Mouse (Mus musculus) hindbrain, embryonic 11.5 days (tissue): Measurements from ENCODE around the gene Mpv17. TPM values are rescaled to one million over a fixed set of nuclear protein-coding genes. Genes with fewer than 3 reads are reported as not detected.

Experiments used
- ATAC-seq: fragments of 200-750 bp; cut with Nextera tagmentation; 2 replicates; pipeline ENCODE4 v1.8.0; 2017; ENCODE audit warnings: mild to moderate bottlenecking, moderate TSS enrichment, moderate library complexity; ENCODE audit not compliant: low FRiP score
- DNase-seq: peaks from one replicate; pipeline ENCODE4 v3.0.0-alpha.2; 2015; ENCODE audit warnings: low spot score
- H3K27ac ChIP-seq: fragments of 300-500 bp; sonication (generic); 2 replicates; pipeline ENCODE4 v1.5.1; 2014; ENCODE audit warnings: mild to moderate bottlenecking, low read depth, low read length
- H3K27me3 ChIP-seq: fragments of 300-500 bp; sonication (generic); 2 replicates; pipeline ENCODE4 v1.6.1; 2014; ENCODE audit warnings: mild to moderate bottlenecking, low read length, moderate library complexity, mixed read lengths; ENCODE audit not compliant: control insufficient read depth, insufficient read depth
- H3K36me3 ChIP-seq: fragments of 300-500 bp; sonication (generic); 2 replicates; pipeline ENCODE4 v1.6.1; 2014; ENCODE audit warnings: mild to moderate bottlenecking, low read length, moderate library complexity, mixed read lengths; ENCODE audit not compliant: control insufficient read depth, insufficient read depth
- H3K4me1 ChIP-seq: fragments of 300-500 bp; sonication (generic); replicated peaks from 2 replicates; pipeline ENCODE4 v1.6.1; 2014; ENCODE audit warnings: low read length, mixed read lengths; ENCODE audit not compliant: control insufficient read depth, insufficient read depth
- H3K4me2 ChIP-seq: fragments of 300-500 bp; sonication (generic); replicated peaks from 2 replicates; pipeline ENCODE4 v1.6.1; 2014; ENCODE audit warnings: mild to moderate bottlenecking, low read depth, low read length
- H3K4me3 ChIP-seq: fragments of 300-500 bp; sonication (generic); 2 replicates; pipeline ENCODE4 v1.5.1; 2014; ENCODE audit warnings: low read depth, low read length
- H3K9ac ChIP-seq: fragments of 300-500 bp; sonication (generic); 2 replicates; pipeline ENCODE4 v1.6.1; 2014; ENCODE audit warnings: low read depth, low read length
- H3K9me3 ChIP-seq: fragments of 300-500 bp; sonication (generic); 2 replicates; pipeline ENCODE4 v1.6.1; 2016; ENCODE audit warnings: low read length; ENCODE audit not compliant: control insufficient read depth
- WGBS: fragments of 180-500 bp; shearing (Covaris S2); extraction: QIAGEN DNeasy Blood & Tissue Kit; methylation state at CpG from one replicate; pipeline ENCODE4 v1.1.7; 2014; 5-methylcytosine and 5-hydroxymethylcytosine counted together
- polyA plus RNA-seq: library from polyadenylated mRNA; unstranded; fragments of >200 nt; fragmentation: Nextera tagmentation; extraction: Ambion mirVana; gene quantifications from 2 replicates; pipeline ENCODE4 v1.2.1, GENCODE M21; 2014

Mpv17 gene
- polyA plus RNA-seq, 1 experiment from 2014 or later, result 57.1 TPM

GRCm38 (mm10) chr5:31095711-31096480 lies 58.2 kb downstream of the Mpv17 start:
- DNase-seq (no peak), ATAC-seq (no peak)
- Histone ChIP-seq H3K4me3 (peak overlapping the region; percentile 23), H3K36me3 (no peaks in the 10 kb centered on the region), H3K4me2 (peak overlapping the region; percentile 37; the same call in 1 of the 2 replicates), H3K27me3 (peaks cover 66% of the 10 kb centered on the region), H3K27ac (no peak overlapping the region), H3K9me3 (no peaks in the 10 kb centered on the region), H3K4me1 (peaks cover 6% of the 10 kb centered on the region), H3K9ac (no peak overlapping the region)
- 26% methylated on average over 11 of the region's 11 CpGs for whole genome bisulfite sequencing

GRCm38 (mm10) chr5:31094799-31095691 lies 59.0 kb downstream of the Mpv17 start:
- Histone ChIP-seq H3K27ac (no peak overlapping the region), H3K4me2 (peak overlapping the region; percentile 37), H3K4me3 (peak overlapping the region; percentile 23), H3K36me3 (no peaks in the 10 kb centered on the region), H3K9ac (no peak overlapping the region), H3K4me1 (peaks cover 6% of the 10 kb centered on the region), H3K9me3 (no peaks in the 10 kb centered on the region), H3K27me3 (peaks cover 71% of the 10 kb centered on the region)
- ATAC-seq (0 out of 2 replicates have a peak, but pooled peaks have one; percentile 22), DNase-seq (peak; percentile 61)
- under 1% methylated on average over 59 of the region's 59 CpGs for WGBS

- peak overlapping the region; percentile 37 for H3K4me2 ChIP-seq
- peak; percentile 52 for DNase-seq
- no peak for ATAC-seq
Observed at GRCm38 (mm10) chr5:31094100-31094798, 59.8 kb downstream of the Mpv17 start.

GRCm38 (mm10) chr5:31093151-31094041 lies 60.7 kb downstream of the Mpv17 start:
- Histone ChIP-seq H3K4me2 (peak overlapping the region; percentile 52), H3K9me3 (no peaks in the 10 kb centered on the region), H3K4me3 (peak overlapping the region; percentile 45), H3K27me3 (peaks cover 78% of the 10 kb centered on the region), H3K9ac (peak overlapping the region; percentile 66), H3K27ac (0 out of 2 replicates have a peak overlapping the region, but pooled peaks have one; percentile 39), H3K36me3 (no peaks in the 10 kb centered on the region), H3K4me1 (peaks cover 6% of the 10 kb centered on the region)
- WGBS, result under 1% methylated on average over 45 of the region's 54 CpGs
- peak; percentile 69 for ATAC-seq
- peak; percentile 46 for DNase-seq

More at GRCm38 (mm10) chr5:31094100-31094798, 59.8 kb downstream of the Mpv17 start:
- no peaks in the 10 kb centered on the region for H3K36me3 ChIP-seq
- H3K27ac ChIP-seq, result no peak overlapping the region
- H3K4me1 ChIP-seq, result peaks cover 6% of the 10 kb centered on the region
- H3K27me3 ChIP-seq, result peaks cover 77% of the 10 kb centered on the region
- WGBS, result 2% methylated on average over 29 of the region's 29 CpGs
- peak overlapping the region; percentile 23; the same call in 1 of the 2 replicates for H3K4me3 ChIP-seq
- no peaks in the 10 kb centered on the region for H3K9me3 ChIP-seq
- no peak overlapping the region for H3K9ac ChIP-seq

GRCm38 (mm10) chr5:31092231-31092975 lies 61.6 kb downstream of the Mpv17 start:
- H3K4me3 ChIP-seq, result peak overlapping the region; percentile 45
- ATAC-seq (peak; percentile 18; the same call in 1 of the 2 replicates), DNase-seq (peak; percentile 34)
- peak overlapping the region; percentile 66 for H3K9ac ChIP-seq
- WGBS, result 3% methylated on average over 43 of the region's 53 CpGs
- H3K4me1 ChIP-seq, result peaks cover 6% of the 10 kb centered on the region
- peak overlapping the region; percentile 52 for H3K4me2 ChIP-seq
- no peaks in the 10 kb centered on the region for H3K36me3 ChIP-seq
- H3K27me3 ChIP-seq, result peaks cover 78% of the 10 kb centered on the region
- no peaks in the 10 kb centered on the region for H3K9me3 ChIP-seq
- 0 out of 2 replicates have a peak overlapping the region, but pooled peaks have one; percentile 24 for H3K27ac ChIP-seq

Other genes starting within 250 kb of the Mpv17 start
- gene Ost4, start 246.5 kb downstream of the Mpv17 start, polyA plus RNA-seq, result 335 and 338 TPM in 2 replicates
- 46.0 and 48.5 TPM in 2 replicates for gene Emilin1, start 240.8 kb downstream of the Mpv17 start, polyA plus RNA-seq
- gene Khk, start 232.8 kb downstream of the Mpv17 start, polyA plus RNA-seq, result 4.2 and 7.8 TPM in 2 replicates
- gene Cgref1, start 208.7 kb downstream of the Mpv17 start, polyA plus RNA-seq, result 6.9 and 7.6 TPM in 2 replicates
- gene Preb, start 193.9 kb downstream of the Mpv17 start, polyA plus RNA-seq, result 96.7 and 99.1 TPM in 2 replicates
- not detected in 2 replicates for gene Tcf23, start 185.6 kb downstream of the Mpv17 start, polyA plus RNA-seq
- 111 and 117 TPM in 2 replicates for gene Atraid, start 105.9 kb downstream of the Mpv17 start, polyA plus RNA-seq
- gene Slc5a6, start 105.3 kb downstream of the Mpv17 start, polyA plus RNA-seq, result 6.3 and 7.6 TPM in 2 replicates
- gene Cad, start 99.5 kb downstream of the Mpv17 start, polyA plus RNA-seq, result 19.7 and 19.8 TPM in 2 replicates
- not detected in 2 replicates for gene Dnajc5g, start 48.0 kb downstream of the Mpv17 start, polyA plus RNA-seq
- gene Slc30a3, start 46.0 kb downstream of the Mpv17 start, polyA plus RNA-seq, result 8.4 and 9.2 TPM in 2 replicates
- gene Trim54, start 37.5 kb downstream of the Mpv17 start, polyA plus RNA-seq, result 0.10 TPM in 1 of 2 replicates, not detected in the other
- not detected in 2 replicates for gene Ucn, start 15.4 kb downstream of the Mpv17 start, polyA plus RNA-seq
- 0.46 and 1.4 TPM in 2 replicates for gene Gm29609, start 25.7 kb upstream of the Mpv17 start, polyA plus RNA-seq
- 66.4 and 72.6 TPM in 2 replicates for gene Gtf3c2, start 25.9 kb upstream of the Mpv17 start, polyA plus RNA-seq
- gene Snx17, start 39.0 kb upstream of the Mpv17 start, polyA plus RNA-seq, result 133 and 146 TPM in 2 replicates
- gene Eif2b4, start 39.2 kb upstream of the Mpv17 start, polyA plus RNA-seq, result 65.8 and 66.5 TPM in 2 replicates
- gene Zfp513, start 48.1 kb upstream of the Mpv17 start, polyA plus RNA-seq, result 4.9 and 5.7 TPM in 2 replicates
- 148 and 156 TPM in 2 replicates for gene Ppm1g, start 66.4 kb upstream of the Mpv17 start, polyA plus RNA-seq
- gene Nrbp1, start 86.6 kb upstream of the Mpv17 start, polyA plus RNA-seq, result 141 and 148 TPM in 2 replicates
- 0.50 and 0.80 TPM in 2 replicates for gene Gm9970, start 87.0 kb upstream of the Mpv17 start, polyA plus RNA-seq
- gene Krtcap3, start 97.4 kb upstream of the Mpv17 start, polyA plus RNA-seq, result 3.4 and 5.6 TPM in 2 replicates
- gene Ift172, start 136.9 kb upstream of the Mpv17 start, polyA plus RNA-seq, result 28.8 and 30.8 TPM in 2 replicates
- 46.7 and 50.6 TPM in 2 replicates for gene Fndc4, start 141.8 kb upstream of the Mpv17 start, polyA plus RNA-seq
- not detected in 2 replicates for gene Gckr, start 143.2 kb upstream of the Mpv17 start, polyA plus RNA-seq